Mouse (Mus musculus) right cerebral cortex, adult 18-20 months (tissue): ENCODE data around the gene Zfp706.
"Not testable (repeated sequence)": the region's sequence is repeated elsewhere in the genome, so short reads cannot be mapped to it uniquely, and the experiment has no call there.

Experiments
- DNase-seq: peaks from one replicate; pipeline ENCODE4 v3.0.0; 2022; ENCODE audit warnings: mixed read lengths

Gene Zfp706

DNA sequence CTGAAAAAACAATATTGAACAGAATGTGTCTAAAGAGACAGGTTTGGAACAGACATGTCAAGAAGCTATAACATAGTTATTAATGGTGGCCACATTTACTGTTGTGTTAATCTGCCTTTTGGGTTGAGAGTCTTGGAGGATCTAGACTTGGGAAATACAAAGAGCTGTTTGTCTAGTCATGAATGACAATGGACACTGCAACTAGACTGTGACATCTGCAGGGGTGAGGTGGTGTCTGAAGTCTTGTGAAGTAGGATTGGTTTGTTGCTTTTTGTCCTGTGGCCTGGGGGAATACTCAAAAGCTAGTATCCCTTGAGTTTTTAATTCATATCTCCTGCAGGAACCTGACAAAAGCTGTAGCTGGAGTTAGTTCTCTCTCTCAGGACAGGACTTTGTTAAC is 973 bp upstream of the Zfp706 start:
- DNase-seq: no peak

- no peak for DNase-seq
Measured at GRCm38 (mm10) chr15:37007959-37008419, 416 bp upstream of the Zfp706 start.

DNA sequence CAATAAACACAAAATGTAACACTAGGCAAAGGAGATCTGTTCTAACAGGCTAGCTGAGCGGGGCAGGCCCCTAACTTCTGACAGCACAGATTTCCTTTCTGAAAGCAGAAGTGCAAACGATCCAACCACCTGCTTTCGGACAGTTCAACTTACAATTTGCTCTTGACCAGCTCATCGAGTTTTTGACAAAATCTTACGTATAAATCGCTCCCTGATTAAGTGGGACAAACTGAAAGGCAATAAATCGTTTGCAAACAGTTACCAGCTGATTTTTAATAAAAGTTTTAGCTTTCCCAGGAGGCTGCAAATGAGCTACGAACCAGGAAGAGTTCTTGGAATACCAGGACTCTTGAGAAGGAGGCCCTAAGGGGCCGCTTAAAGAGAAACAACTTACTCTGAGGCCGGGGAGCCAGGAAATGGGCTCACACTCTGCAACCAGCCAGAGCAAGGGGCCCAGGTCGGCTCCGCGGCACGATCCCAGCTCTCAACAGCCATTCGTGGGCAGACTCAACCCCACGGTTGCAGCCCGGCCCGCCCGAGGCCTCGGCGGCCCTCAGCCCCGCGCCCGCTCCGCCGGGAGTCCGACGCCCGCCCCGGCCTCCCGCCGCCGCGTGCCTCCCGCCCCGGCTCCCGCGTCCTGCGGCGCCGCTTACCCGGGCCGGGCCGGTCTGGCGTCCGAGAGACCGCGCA is 953 bp downstream of the Zfp706 start:
- no peak for DNase-seq

- no peak for DNase-seq
Measured at GRCm38 (mm10) chr15:37005793-37006474, 1.6 kb downstream of the Zfp706 start.

- no peak for DNase-seq
Measured at GRCm38 (mm10) chr15:37004858-37005257, 2.7 kb downstream of the Zfp706 start.

DNA sequence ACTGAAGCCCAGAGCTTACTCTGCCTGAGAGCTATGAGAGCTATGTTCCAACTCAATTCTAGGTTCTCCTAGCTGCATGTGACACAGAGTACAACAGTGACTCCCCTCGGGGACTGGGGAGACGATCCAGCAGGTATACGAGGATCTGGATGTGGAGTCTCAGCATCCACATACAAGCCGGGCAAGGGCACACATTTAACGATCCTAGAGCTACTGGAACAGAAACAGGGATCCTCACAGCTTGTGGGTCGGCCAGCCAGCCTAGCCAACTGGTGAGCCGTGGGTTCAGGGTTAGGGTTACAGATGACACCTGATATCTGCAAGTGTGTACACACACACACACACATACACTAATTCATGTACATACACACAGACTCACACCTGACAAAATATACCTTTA is 5.3 kb downstream of the Zfp706 start:
- no peak for DNase-seq

GRCm38 (mm10) chr15:36999602-37000001 is 8.0 kb downstream of the Zfp706 start:
- DNase-seq: not testable (repeated sequence)

- DNase-seq: no peak
Measured at GRCm38 (mm10) chr15:36995166-36995565, 12.4 kb downstream of the Zfp706 start.

DNA sequence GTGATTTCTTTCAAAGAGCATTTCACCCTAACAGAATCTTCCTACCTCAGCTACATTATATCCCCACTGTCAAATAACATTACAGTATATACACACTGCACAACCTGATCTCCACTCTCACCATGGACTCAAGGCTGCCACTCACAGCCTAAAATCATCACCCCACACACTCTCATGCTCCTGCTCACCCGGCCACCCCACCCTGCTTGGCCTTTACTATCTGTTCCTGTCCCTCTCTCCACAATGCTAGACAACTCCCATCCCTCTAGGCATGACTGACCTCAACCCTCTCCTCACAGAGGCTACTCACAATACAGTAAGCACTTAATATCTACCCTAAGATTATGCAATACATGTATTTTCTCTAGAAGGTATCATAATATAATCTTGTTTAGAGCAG is 12.9 kb downstream of the Zfp706 start:
- no peak for DNase-seq

GRCm38 (mm10) chr15:36993435-36994178 is 14.0 kb downstream of the Zfp706 start:
- DNase-seq: no peak

GRCm38 (mm10) chr15:36991353-36991752 is 16.2 kb downstream of the Zfp706 start:
- DNase-seq: no peak

DNA sequence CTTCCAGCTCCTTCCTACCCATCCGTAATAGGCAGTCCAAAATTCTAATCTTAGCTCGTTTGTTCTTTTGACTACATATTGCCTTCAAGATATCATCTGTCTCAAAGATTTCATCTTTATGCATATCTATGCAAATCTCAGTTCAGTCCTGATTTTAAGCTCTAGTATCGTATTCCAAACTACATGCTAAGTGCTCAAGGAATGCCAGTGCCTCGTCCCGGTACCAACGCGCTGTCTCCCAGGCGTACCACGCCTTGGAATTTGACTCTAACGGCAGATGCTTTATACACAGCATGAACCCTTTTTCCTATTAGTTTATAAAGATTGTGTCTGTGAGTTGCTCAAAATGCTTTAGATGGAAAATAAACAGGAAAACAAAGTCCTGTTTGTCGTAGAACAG is 17.7 kb downstream of the Zfp706 start:
- DNase-seq: no peak

- DNase-seq: no peak
Measured at GRCm38 (mm10) chr15:36988718-36989115, 18.9 kb downstream of the Zfp706 start.

DNA sequence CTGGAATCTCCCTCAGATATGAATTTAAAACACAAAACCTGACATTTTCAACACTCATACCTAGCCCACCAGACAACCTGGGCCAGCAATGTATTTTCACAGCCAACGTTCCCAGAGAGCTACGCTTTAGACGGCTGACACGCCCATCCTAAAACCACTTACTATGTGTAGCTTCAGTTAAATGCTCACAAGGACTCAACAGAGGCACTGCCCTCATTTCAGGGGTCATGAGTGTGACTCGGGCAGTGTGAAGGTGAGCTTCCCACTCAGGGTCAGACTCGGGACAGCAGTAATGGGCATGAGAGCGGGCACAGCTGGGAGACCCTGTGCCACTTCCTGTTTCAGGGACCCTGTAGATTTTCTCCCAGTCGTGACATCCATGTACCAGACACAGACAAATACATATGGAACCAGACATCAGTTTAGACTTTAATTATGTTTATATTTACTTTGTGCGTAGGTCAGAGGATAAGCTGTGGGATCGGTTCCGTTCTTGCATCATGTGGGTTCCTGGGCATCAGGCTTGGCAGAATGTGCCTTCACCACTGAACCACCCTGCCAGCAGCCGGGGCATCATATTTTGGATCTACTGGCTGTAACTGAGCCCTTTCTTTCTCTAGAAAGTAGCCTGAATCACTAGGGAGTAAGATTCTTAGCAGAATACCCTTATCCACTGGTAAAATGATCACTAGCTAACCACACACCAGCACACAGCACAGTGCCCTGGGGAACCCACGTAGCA is 19.4 kb downstream of the Zfp706 start:
- no peak for DNase-seq

DNA sequence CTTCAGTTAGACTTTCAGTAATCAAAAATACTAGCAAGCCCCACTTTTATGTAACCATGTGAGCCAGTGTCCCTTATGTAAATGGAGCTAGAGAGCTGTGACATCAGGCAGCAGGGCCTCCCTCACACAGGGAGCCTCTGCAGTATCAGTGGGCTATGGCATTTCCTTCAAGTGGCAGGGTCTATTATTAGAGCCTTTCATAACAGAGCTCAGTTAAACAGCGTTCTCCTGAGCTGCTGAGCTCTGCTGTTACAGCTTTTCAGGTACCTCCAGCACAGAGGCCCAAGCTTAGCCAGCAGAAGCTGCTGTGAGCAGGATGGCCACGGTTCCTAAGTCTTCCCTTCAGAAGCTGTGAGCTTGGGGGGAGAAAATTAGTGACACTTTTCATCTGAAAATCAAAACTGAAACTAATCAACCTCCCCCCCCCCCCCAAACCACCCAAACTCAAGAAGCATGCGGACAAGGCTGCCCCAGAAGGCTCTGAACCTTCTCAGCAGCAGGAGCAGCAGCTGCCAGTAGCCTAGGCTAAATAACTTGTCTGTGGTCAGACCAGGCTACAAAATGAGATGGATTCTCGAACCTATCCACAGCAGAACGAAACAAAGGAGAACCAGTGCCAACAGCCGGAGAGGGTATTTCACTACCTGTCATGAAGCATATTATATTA is 20.2 kb downstream of the Zfp706 start:
- peak; percentile 78 for DNase-seq

DNA sequence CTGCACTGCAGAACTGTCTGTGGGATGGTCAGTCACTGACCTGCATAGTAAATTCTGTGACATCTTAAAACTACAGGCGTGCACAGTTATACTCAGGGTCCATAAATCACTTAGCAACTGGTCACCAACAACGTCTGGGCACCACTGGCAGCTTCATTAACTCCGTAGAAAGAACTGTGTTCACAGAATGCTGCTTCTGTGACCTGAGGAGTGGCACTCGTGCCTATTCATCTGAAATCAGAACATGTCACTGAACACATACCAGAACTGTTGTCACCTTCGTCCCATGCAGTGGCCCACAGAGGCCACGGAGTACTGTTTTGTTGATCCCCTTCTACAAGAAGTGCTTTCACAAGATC is 22.0 kb downstream of the Zfp706 start:
- DNase-seq: no peak

- no peak for DNase-seq
Measured at GRCm38 (mm10) chr15:36984921-36985566, 22.5 kb downstream of the Zfp706 start.

DNA sequence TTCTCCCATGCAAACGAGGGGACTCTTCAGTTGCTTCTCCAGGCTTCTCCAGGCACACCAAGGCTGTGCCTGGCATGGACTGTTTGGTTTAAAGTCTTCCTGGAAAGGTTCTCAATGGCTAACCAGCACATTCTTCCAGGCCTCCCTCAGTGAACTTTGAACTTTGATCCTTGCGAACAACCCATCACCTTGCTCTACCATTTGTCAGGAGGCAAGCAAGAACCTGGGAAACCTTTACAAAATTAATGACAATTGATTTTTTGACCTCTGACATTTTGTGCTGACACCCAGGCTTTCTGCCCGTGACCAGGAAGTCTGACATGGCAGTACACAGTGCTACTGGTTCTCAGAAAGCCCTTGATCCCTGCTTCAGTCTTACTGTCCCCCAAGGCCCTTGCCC is 24.1 kb downstream of the Zfp706 start:
- DNase-seq: no peak

DNA sequence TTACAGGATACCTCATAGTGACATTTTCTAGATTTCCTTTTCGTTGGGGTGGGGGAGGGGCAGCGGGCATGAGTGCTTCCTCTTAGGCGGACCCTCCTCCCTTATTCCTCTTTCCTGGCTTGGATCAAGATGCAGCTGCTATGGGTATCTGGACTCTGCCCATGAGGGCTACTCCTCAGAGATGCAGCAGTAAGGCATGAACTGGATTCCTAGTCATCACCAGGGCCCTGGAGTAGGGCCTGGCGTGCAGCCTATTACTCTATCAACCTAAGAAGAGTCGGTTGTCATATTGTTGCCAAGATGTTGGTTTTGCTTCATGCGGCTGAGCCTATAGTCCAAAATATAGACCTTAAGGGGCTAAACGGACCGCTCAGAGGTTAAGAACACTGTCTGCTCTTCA is 27.3 kb downstream of the Zfp706 start:
- no peak for DNase-seq

GRCm38 (mm10) chr15:36979488-36980201 is 27.9 kb downstream of the Zfp706 start:
- peak; percentile 83 for DNase-seq

GRCm38 (mm10) chr15:36979159-36979487 is 28.4 kb downstream of the Zfp706 start:
- DNase-seq: no peak

DNA sequence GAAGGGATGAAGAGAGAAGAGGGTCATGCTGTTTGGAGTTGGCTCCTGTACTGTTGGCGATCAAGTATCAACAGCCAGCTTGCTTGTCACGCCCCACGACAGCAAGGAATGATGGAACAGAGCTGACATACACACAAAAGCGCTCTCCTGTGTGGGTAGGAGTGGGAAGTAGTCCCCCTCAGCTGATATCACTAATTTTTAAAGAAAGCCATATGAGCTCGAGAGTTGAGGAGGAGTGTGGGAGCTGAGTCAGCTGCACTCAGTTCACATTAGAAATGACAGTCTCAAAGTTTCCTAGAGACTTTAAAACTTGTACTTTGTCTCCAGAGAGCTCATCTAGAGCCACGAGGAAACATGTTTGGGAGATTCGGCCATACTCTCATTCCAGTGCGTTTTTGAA is 29.8 kb downstream of the Zfp706 start:
- DNase-seq: peak; percentile 57
